Mouse (Mus musculus) kidney, adult 9 months (tissue): ENCODE data around the gene Hic2.

ENCODE experiments used
- DNase-seq: peaks from one replicate; pipeline ENCODE4 v3.0.0; 2022

The Hic2 gene

GRCm38 (mm10) chr16:17234499-17234895 is 1.1 kb downstream of the Hic2 start:
- peak; percentile 22 for DNase-seq

DNA sequence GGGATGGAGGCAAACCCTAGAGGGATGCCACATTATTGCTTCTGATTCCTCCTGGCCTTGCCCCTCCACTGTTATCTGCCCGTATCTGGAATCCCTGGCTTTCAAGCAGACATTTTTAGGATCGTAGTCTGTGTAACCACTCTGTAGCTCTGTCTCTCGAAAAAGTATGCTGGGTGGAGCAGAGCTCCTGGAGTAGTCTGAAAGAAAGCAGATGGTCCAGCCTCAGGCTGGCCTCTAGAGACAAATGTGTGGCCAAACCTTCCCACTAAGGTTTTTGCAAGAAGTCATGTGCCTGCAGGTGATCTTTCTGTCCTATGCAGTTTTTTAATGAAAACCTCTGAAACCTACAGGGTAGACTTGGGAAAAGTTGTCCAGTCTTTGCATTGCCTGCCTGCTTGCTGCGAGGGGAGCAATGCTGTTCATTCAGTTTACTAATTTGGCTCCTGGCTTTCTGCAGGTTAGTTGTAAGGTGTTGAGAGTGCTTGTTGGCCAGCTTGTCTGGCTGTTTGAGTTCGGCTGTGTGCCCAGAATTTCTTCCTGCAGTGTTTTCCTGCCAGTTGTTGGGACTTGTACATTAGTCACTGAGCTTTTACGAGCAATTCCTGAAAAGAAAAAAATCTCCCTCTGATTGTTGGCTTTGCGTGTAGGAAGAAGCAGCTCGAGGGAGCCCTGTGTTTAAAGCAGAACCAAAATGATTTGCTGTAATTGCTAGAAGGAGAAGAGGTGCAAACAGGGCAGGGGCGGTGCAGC is 1.7 kb downstream of the Hic2 start:
- peak; percentile 67 for DNase-seq

DNA sequence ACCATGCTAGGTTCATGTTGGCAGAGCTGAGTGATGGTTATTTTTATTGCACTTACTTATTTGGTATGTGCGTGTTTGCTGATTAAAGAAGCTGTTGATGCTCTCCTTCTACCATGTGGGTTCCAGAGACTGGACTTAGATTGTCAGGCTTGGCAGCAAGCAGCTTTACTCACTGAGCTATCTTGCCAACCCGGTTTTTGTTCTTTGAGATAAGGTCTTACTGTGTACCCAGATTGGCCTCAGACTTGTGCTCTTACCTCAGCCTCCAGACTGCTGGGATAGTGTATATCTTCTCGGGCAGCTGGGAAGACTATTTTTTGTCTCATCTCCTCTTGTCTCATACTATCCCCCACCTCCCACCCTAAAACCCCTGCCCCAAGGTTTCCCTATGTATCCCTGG is 4.3 kb downstream of the Hic2 start:
- no peak for DNase-seq

DNA sequence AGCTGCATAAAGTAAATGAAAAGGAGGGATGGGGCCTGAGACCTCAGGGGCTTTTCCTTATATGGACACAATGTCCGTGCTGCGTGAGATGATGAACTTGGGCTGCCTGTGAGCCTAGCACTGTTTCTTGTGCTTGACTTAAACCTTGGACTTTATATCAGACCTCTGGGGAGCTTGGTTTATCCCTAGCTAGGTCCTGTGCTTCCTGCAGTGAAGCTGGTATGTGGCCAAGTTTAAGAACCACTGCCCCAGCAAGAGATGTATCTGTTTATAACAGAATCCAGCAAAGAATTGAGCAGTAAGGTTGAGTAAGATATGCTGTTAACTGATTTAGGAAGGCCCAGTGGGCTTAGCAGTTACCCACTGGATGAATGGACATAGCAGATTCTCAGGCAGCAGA is 6.0 kb downstream of the Hic2 start:
- peak; percentile 61 for DNase-seq

DNA sequence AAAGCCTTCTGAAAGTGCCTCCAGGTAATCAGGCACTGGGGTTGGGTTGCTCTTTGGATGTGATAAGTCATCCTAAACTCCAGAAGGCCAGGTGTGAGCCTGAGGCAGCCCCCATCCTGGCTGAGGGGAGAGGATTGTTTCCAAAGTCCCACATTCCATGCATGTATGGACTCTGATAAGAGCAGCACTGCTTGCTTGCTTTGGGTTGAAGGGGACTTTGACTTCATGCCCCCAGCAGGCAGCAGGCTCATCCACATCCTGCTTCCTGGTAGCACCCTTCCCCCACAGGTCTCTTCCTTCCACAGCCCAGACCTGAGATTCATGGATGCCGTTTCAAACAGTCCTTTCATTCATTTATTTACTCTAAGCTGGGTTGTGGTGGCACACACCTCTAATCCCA is 10.4 kb downstream of the Hic2 start:
- DNase-seq, result no peak

DNA sequence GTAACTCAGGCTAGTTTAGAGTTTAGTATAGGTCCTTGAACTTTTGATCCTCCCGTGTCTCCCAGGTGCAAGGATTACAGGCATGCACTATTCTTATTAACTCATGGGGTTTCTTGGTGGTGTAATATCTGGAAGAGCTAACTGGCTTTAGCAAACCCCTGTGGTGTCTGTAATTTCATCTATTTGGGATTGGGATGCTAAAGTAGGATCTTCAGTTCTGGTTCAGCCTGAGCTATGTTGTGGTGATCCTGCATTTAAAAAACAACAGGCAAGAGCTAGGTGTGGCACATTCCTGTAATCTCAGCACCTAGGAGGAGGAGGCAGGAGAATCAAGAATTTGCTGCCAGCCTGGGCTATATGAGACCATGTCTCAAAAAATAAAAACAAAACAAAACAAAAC is 11.6 kb downstream of the Hic2 start:
- DNase-seq, result no peak

DNA sequence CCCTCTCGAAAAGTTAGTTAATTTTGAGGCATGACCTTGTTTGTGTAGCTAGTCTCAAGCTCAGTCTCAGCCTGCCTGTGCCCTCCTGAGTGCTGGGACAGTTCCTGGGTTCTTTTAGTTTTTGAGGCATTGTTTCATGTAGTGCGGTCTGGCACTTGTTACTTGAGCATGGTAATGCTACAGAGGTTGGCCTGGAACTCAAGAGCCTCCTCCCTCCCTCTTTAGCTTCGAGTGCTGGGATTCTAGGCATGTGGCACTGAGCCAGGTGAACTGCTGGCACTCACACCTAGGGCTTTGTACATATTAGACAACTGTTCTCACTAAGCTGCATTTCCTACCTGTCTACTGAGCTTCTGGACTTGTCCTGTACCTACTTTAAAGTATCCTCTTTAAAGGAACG is 14.4 kb downstream of the Hic2 start:
- DNase-seq, result peak; percentile 77

DNA sequence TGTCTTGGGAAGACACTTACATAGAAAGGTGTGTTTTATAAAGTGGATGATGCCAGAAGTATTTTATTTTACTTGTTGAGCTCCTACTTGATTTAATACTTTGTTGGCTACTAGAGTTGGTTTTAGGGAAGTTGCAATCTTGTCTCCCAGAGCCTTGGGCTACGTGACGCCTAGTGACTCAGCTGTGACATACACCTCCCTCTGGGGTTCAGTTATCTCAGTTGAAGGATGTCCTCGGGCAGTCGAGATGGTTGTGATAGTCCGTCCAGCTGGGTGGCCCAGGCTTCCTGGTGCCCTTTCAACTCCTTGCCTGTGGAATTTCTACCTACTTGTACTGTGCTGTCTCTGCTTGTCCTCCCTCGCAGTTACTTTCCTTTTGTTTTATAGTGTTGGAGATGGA is 15.8 kb downstream of the Hic2 start:
- no peak for DNase-seq

- DNase-seq, result peak; percentile 97
These were observed 18.2 kb downstream of the Hic2 start for GRCm38 (mm10) chr16:17251539-17251938.

DNA sequence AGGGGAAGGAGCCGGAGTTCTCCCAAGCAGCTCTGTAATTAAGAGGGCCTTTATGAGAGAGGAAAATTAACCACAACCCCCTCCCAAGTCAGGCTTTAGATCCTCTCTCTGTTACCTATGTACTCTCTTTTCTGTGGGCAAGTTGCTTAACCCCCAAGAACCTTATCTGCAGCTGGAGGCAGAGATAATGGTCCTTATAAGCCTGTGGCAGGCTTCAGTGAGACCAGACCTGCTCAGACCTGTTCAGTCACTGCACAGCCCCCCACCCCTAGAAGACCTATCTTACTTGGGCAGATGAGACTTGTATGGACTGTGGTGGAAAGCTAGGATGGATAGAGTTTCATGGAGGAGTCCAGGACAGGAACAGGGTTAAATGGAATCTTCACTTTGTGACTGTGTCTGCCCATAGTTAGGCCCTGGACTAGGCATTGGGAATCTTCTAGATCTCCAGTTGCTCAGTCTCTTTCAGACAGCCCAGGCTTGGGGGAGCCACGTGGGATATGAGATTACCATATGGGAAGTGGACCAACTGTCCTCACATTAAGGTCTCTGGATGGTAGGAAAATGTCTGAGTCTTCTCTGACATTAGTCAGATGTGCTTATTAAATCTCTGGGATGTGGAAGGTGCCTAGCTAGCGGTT is 18.8 kb downstream of the Hic2 start:
- DNase-seq, result no peak

- no peak for DNase-seq
These were observed 19.5 kb downstream of the Hic2 start for GRCm38 (mm10) chr16:17252841-17253240.

DNA sequence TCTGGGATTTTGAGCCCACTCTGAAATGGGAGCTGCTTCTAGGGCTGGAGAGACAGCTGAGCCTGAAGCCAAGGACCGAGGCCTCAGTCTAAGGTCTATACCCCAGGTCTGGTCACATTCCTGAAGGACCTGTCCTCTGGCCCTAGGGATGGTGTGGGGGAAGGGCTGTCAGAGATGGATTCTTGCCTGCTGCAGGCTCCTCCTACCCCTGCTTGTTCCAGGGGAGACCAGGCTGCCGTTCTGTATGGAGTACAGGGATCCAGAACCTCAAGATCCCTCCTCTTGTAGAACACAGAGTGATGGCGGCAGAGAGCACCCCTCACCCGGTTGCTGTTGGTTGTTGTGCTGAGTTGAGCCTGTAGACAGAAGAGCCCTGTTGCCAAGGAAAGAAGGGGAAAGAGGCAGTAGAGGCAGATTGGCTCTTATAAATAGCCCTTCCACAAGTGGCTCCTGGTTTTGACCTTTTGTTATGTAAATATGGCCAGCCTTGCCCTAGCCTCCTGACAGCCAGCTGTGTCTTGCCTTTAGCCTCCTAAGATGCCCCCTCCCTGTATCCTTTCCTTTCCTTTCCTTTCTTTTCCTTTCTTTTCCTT is 20.7 kb downstream of the Hic2 start:
- DNase-seq, result no peak

DNA sequence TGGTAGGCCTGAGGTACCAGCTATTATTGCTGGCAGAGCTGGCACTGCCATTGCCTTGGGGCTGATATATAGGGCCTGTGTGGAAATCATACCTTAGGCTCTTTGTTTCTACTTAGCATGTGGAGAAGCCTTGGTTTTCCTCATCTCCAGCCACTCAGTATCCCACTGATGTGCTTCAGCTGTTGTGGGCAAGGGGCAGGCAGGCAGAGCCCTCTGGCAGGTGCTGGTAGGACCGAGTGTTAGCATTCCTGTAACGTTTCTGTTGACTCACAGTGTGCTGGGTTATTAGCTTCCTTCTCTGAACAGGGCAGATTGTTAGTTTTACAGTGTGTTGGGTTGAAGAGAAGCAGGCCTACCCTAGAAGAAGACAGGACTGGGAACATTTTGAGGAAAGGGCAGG is 21.9 kb downstream of the Hic2 start:
- DNase-seq, result no peak

DNA sequence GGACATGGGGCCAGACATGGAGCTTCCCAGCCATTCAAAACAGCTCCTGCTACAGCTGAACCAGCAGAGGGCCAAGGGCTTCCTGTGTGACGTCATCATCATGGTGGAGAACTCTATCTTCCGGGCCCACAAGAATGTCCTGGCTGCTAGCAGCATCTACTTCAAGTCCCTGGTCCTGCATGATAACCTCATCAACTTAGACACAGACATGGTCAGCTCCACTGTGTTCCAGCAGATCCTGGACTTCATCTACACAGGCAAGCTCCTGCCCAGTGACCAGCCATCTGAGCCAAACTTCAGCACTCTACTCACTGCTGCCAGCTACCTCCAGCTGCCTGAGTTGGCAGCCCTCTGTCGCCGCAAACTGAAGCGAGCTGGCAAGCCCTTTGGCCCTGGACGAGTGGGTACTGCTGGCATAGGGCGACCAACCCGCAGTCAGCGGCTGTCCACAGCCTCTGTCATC is 24.0 kb downstream of the Hic2 start:
- no peak for DNase-seq

DNA sequence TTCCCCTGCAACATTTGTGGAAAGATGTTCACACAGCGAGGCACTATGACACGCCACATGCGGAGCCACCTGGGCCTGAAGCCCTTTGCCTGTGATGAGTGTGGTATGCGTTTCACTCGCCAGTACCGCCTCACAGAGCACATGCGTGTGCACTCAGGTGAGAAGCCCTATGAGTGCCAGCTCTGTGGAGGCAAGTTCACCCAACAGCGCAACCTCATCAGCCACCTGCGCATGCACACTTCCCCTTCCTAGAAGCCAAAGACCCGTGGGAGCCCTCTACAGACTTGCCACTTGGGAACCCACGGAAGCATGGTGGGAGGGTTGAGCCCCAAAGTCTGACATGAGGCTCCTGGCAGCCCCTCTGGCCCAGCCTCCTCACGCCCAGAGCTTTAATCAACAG is 25.5 kb downstream of the Hic2 start:
- DNase-seq, result no peak

- no peak for DNase-seq
These were observed 28.0 kb downstream of the Hic2 start for GRCm38 (mm10) chr16:17261341-17261740.

GRCm38 (mm10) chr16:17266113-17266512 is 32.7 kb downstream of the Hic2 start:
- DNase-seq, result no peak

GRCm38 (mm10) chr16:17267937-17268336 is 34.6 kb downstream of the Hic2 start:
- DNase-seq, result no peak

- DNase-seq, result no peak
These were observed 36.5 kb downstream of the Hic2 start for GRCm38 (mm10) chr16:17269872-17270271.

DNA sequence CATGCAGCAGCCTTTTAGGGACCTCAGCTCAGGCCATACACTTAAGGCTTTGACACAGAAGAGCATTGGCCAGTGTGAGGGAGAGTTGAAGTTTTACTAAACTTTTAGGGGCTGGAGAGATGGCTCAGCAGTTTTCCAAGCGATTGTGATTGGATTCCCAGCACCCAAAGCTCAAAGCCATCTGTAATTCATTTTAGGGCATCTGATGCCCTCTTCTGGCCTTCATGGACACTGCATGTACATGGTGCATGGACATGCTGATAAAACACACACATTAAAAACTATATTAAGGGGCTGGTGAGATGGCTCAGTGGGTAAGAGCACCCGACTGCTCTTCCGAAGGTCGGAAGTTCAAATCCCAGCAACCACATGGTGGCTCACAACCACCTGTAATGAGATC is 37.8 kb downstream of the Hic2 start:
- DNase-seq, result peak; percentile 76

DNA sequence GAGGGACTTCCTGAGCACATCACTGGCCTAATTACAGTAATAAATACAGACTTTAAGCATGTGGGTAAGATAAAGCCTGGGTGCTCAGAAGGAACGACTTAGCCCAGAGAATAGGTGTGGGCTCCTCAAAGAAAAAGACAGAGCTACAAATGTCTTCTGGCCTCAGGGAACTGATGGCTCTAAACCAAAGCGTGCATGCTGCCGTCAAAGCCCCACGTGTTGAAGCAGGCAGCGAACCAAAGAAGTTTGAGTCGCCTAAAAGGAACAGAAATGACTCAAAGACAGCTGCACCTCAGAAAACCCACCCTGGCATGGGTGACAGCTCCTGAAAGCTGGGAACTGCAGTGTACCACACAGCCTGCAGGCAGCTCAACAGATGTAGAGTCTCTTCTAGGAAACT is 38.5 kb downstream of the Hic2 start:
- DNase-seq, result no peak

DNA sequence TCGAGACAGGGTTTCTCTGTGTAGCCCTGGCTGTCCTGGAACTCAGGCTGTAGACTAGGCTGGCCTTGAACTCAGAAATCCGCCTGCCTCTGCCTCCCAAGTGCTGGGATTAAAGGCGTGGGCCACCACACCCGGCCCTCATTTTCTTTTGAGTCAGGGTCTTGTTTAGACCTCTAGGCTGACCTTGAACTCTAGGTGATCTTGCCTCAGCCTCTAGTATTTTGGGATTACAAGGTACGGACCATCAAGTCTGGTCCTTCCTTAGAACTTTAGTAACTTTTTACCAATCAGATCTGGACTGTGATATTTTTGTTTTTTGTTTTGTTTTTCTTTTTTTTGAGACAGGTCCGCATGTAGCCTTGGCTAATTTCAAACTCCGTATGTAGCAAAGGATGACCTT is 42.3 kb downstream of the Hic2 start, which contains the start of gene Tmem191c:
TSS of gene Tmem191c (plus strand) at position 357 of the 400 bp plus-strand sequence.
- no peak for DNase-seq

DNA sequence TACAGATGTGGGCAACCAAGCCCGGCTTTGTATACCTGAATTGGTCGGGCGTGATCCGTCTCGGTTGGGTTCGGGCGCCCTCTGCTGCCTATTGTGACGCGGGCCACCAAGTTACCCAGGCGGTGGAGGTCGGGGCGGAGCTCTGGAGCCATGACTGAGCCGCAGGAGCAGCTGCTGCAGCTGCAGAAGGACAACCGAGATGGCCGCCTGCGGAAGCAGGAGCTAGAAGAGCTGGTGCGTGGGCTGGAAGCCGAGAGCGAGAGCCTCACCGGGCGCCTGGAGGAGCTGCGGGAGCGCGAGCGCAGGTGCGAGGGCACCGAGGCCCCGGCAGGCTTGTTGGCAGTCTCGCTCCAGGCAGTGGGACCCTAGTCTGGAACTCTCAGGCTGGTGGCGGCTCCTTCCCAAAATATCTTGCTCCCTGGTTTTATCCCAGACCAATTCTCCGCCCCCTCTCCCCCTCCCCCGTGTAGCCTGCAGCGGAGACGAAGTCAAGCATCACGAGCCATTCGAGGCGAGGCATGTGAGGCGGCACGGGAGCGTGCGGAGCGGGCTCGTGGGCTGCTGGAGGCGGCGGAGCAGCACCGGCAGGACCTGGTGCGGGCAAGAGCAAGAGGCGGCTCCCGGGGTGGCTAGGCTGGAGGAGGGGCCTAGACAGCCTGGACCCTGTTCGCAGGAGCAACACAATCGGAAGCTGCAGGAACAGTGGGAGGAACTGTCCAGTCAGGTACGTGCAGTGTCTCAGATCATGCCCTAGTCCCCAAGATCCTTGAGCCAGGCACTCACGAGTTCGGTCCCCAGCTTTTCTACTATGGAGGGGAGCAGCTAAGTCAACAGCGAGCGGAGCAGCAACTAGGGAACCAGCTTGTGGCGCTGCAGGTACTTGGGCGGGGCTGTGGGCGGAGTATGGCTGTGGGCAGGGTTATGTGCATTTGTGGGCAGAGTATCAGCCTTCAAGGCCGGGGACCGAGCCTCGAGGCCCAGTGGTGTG is 43.1 kb downstream of the Hic2 start:
- DNase-seq, result peak; percentile 96
